Mouse (Mus musculus) intestine, embryonic 14.5 days (tissue): Measurements from ENCODE around the gene Cox6a2. TPM values are rescaled to one million over a fixed set of nuclear protein-coding genes. Genes with fewer than 3 reads are reported as not detected.
"Not testable (repeated sequence)": the region's sequence is repeated elsewhere in the genome, so short reads cannot be mapped to it uniquely, and the experiment has no call there.

Experiments used
- ATAC-seq: fragments of 200-750 bp; cut with Nextera tagmentation; replicated peaks from 2 replicates; pipeline ENCODE4 v1.8.0; 2017; ENCODE audit warnings: low read depth, moderate number of reproducible peaks, moderate TSS enrichment, moderate library complexity; ENCODE audit not compliant: low FRiP score, low TSS enrichment
- DNase-seq: peaks from one replicate; pipeline ENCODE4 v3.0.0-alpha.2; 2018; ENCODE audit warnings: low spot score
- H3K27ac ChIP-seq: fragments of 300-500 bp; sonication (generic); 2 replicates; pipeline ENCODE4 v1.5.1; 2014; ENCODE audit warnings: low read depth, mild to moderate bottlenecking, control low read depth
- H3K27me3 ChIP-seq: fragments of 300-500 bp; sonication (generic); replicated peaks from 2 replicates; pipeline ENCODE4 v1.6.1; 2014; ENCODE audit warnings: low read length, control low read depth; ENCODE audit not compliant: control insufficient read depth, insufficient read depth
- H3K36me3 ChIP-seq: fragments of 300-500 bp; sonication (generic); 2 replicates; pipeline ENCODE4 v1.6.1; 2014; ENCODE audit warnings: low read length, control low read depth; ENCODE audit not compliant: control insufficient read depth, insufficient read depth
- H3K4me1 ChIP-seq: fragments of 300-500 bp; sonication (generic); replicated peaks from 2 replicates; pipeline ENCODE4 v1.6.1; 2014; ENCODE audit warnings: low read length, control low read depth, mixed read lengths; ENCODE audit not compliant: control insufficient read depth, insufficient read depth
- H3K4me2 ChIP-seq: fragments of 300-500 bp; sonication (generic); 2 replicates; pipeline ENCODE4 v1.6.1; 2014; ENCODE audit warnings: low read length
- H3K4me3 ChIP-seq: fragments of 300-500 bp; sonication (generic); 2 replicates; pipeline ENCODE4 v1.5.1; 2014; ENCODE audit warnings: low read depth, low read length, control low read depth, mixed read lengths
- H3K9ac ChIP-seq: fragments of 300-500 bp; sonication (generic); 2 replicates; pipeline ENCODE4 v1.6.1; 2014; ENCODE audit warnings: mild to moderate bottlenecking, low read length
- H3K9me3 ChIP-seq: fragments of 300-500 bp; sonication (generic); 2 replicates; pipeline ENCODE4 v1.6.1; 2016; ENCODE audit warnings: low read length, control low read depth; ENCODE audit not compliant: control insufficient read depth
- WGBS: fragments of 180-500 bp; shearing (Covaris S2); extraction: QIAGEN DNeasy Blood & Tissue Kit; methylation state at CpG from one replicate; pipeline ENCODE4 v1.1.7; 2014; 5-methylcytosine and 5-hydroxymethylcytosine counted together
- polyA plus RNA-seq: library from polyadenylated mRNA; unstranded; fragments of >200 nt; fragmentation: Nextera tagmentation; extraction: Ambion mirVana; gene quantifications from 2 replicates; pipeline ENCODE4 v1.2.1, GENCODE M21; 2014

Cox6a2 gene
- polyA plus RNA-seq, 1 experiment from 2014 or later: not detected

DNA sequence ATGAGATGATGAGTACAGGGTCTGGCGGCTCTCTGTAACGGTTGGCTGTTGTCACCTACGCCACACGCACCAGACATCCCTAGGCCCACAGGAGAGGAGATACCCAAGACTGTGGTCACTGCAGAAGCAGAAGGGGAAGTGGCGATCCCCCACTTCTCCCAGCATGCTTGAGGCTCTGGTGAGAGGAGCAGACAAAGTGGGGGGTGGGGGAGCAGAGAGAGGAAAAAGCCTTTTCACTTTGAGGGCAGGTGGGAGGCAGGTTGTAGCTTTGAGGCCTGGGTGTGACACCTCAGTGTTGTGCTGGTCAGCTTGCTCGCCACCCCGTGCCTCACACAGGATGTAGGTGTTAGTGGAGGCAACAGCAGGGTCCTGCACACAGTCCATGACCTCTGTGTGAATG lies 26.1 kb downstream of the Cox6a2 start:
- DNase-seq (no peak), ATAC-seq (no peak)
- Histone ChIP-seq H3K27ac (no peak overlapping the region), H3K27me3 (no peaks in the 10 kb centered on the region), H3K4me2 (no peak overlapping the region), H3K9ac (no peak overlapping the region), H3K4me1 (no peaks in the 10 kb centered on the region), H3K4me3 (no peak overlapping the region), H3K9me3 (no peaks in the 10 kb centered on the region), H3K36me3 (no peaks in the 10 kb centered on the region)
- 73% methylated on average over 7 of the region's 7 CpGs for WGBS

DNA sequence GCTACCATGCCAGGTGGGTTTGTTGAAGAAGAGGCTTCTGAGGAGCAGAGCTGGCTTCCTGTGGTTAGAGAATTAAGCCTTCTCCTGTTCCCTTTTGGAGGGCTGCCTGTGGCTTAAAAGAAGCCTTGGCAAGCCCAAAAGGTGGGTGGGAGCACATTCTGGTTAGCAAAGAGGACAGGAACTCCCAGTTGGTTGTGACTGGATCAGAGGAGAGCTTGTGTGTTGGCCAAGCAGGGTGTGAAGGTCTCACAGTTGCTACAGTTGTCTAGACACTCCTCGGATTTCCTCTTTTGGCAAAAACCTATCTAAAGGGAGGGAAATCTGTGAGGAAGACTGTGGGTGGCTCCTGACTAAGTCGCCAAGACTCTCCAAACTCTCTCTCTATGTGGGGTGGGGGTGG lies 27.8 kb downstream of the Cox6a2 start:
- ATAC-seq (no peak), DNase-seq (no peak)
- Histone ChIP-seq H3K4me3 (no peak overlapping the region), H3K9me3 (no peaks in the 10 kb centered on the region), H3K4me2 (no peak overlapping the region), H3K27ac (no peak overlapping the region), H3K4me1 (no peaks in the 10 kb centered on the region), H3K9ac (no peak overlapping the region), H3K27me3 (no peaks in the 10 kb centered on the region), H3K36me3 (no peaks in the 10 kb centered on the region)
- 76% methylated on average over 2 of the region's 2 CpGs for WGBS

DNA sequence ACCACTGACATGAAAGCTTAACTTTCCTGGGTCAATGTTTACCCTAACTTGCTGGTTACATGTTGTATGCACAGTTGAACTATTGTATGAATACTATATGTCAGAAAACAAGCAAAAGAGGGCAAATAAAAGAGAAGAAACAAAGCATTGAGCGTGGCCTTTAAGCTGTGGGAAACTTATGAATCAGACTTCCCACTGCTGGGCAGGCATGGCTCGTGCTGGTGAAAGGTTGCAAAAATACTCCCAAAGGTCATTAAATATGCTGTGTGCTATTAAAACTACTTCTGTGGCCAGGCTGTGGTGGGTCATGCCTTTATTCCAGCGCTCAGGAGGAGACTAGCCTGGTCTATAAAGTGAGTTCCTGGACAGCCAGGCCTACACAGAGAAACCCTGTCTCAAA lies 36.2 kb downstream of the Cox6a2 start:
- Histone ChIP-seq H3K27ac (no peak overlapping the region), H3K9ac (no peak overlapping the region)
- 80% methylated on average over 3 of the region's 3 CpGs for WGBS

DNA sequence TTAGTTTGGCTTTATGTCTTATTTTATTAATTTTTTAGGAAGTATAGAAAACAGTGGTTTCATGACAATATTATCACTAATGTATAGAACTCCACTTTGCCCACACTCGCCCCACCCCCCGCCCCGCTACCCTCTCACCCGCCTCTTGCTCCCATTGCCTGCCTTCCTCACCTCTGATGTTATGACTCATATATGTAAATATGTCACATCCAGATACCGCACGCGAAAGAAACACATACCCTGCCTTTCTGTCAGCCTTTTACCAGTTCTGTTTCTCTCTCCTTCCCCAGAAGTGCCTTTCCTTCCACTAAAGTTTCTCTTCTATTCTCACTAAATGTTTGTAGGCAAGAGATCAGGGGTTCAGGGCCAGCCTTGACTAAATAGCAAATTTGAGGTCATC lies 39.8 kb downstream of the Cox6a2 start:
- ATAC-seq (no peak), DNase-seq (no peak)
- no peaks in the 10 kb centered on the region for H3K9me3 ChIP-seq
- no peak overlapping the region for H3K9ac ChIP-seq
- H3K4me1 ChIP-seq: no peaks in the 10 kb centered on the region
- H3K27ac ChIP-seq: no peak overlapping the region
- H3K36me3 ChIP-seq: no peaks in the 10 kb centered on the region
- no peaks in the 10 kb centered on the region for H3K27me3 ChIP-seq
- H3K4me3 ChIP-seq: no peak overlapping the region
- no peak overlapping the region for H3K4me2 ChIP-seq
- WGBS: 76% methylated on average over 7 of the region's 7 CpGs

More for the DNA sequence above, 36.2 kb downstream of the Cox6a2 start:
- no peak overlapping the region for H3K4me3 ChIP-seq
- H3K36me3 ChIP-seq: no peaks in the 10 kb centered on the region
- no peak overlapping the region for H3K4me2 ChIP-seq
- no peak for ATAC-seq
- no peaks in the 10 kb centered on the region for H3K9me3 ChIP-seq
- no peaks in the 10 kb centered on the region for H3K27me3 ChIP-seq
- no peaks in the 10 kb centered on the region for H3K4me1 ChIP-seq
- DNase-seq: no peak

DNA sequence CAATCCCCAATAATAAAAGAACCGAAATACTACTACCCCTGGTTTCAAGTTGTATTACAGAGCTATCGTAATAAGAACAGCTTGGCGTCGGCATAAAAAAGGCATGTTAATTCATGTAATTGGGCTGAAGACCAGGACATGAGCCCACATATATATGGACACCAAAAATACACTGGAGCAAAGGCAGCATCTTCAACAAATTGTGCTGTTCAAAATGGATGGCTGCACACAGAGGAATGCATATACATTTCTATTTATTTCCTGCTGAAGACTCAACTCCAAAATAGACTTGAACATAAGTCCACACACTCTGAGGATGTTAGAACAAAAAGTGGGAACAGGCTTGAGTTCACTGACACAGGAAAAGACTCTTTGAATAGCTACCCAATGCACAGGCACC lies 42.2 kb downstream of the Cox6a2 start:
- DNase-seq: no peak
- no peaks in the 10 kb centered on the region for H3K36me3 ChIP-seq
- H3K4me2 ChIP-seq: no peak overlapping the region
- no peaks in the 10 kb centered on the region for H3K9me3 ChIP-seq
- no peak overlapping the region for H3K4me3 ChIP-seq
- H3K27ac ChIP-seq: no peak overlapping the region
- H3K9ac ChIP-seq: no peak overlapping the region
- 99% methylated on average over 4 of the region's 4 CpGs for WGBS
- ATAC-seq: no peak
- H3K27me3 ChIP-seq: no peaks in the 10 kb centered on the region
- no peaks in the 10 kb centered on the region for H3K4me1 ChIP-seq

DNA sequence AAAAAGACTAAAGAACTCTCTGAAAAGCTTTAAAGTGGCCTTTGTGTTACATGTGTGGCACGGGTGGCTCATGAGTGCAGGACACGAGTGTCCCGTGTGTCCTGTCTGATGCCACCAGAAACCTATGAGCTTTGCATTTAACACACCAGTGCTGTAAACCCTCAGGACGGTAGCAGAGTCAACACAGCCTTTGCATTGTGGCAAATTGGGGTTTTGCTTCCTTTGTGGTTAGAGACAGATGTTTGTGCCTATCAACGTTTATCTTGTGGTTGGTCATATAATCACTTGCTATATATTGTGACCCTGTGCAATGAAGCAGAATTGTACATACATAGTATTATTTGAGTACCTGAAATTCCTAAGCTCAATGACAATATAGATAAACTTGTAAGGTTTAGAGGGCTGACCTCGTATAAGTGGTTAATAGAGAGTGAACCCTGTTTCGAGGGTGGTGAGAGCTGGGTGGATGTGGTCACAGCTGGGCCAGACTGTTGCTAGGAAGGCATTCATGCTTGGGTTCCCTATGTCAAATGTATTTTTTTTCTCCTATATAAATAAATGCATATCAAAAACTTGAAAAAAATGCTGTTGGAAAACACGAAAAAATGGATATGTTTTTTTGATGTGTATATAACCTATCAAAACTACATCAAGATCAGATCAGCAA lies 47.4 kb downstream of the Cox6a2 start:
- H3K9me3 ChIP-seq, H3K4me3 ChIP-seq, H3K4me1 ChIP-seq, ATAC-seq, H3K9ac ChIP-seq, DNase-seq, H3K36me3 ChIP-seq, H3K27me3 ChIP-seq, H3K4me2 ChIP-seq, H3K27ac ChIP-seq: not testable (repeated sequence)
- 64% methylated on average over 8 of the region's 8 CpGs for WGBS

Other genes starting within 250 kb of the Cox6a2 start
- gene Fus, start 238.9 kb downstream of the Cox6a2 start, polyA plus RNA-seq: 52.5 and 59.5 TPM in 2 replicates
- 208 and 275 TPM in 2 replicates for gene Pycard, start 212.5 kb downstream of the Cox6a2 start, polyA plus RNA-seq
- 0.16 TPM in 1 of 2 replicates, not detected in the other for gene Trim72, start 202.4 kb downstream of the Cox6a2 start, polyA plus RNA-seq
- gene Itgam, start 143.7 kb downstream of the Cox6a2 start, polyA plus RNA-seq: 0.94 and 1.7 TPM in 2 replicates
- gene Gm49368, start 143.7 kb downstream of the Cox6a2 start, polyA plus RNA-seq: 0.04 TPM in 1 of 2 replicates, not detected in the other
- gene Itgax, start 76.8 kb downstream of the Cox6a2 start, polyA plus RNA-seq: 0.31 and 0.47 TPM in 2 replicates
- gene Itgad, start 52.0 kb downstream of the Cox6a2 start, polyA plus RNA-seq: 0.11 TPM in 1 of 2 replicates, not detected in the other
- 13.4 and 13.8 TPM in 2 replicates for gene Armc5, start 31.0 kb upstream of the Cox6a2 start, polyA plus RNA-seq
- 6.5 and 7.6 TPM in 2 replicates for gene 9130023H24Rik, start 31.6 kb upstream of the Cox6a2 start, polyA plus RNA-seq
- 178 and 179 TPM in 2 replicates for gene Tgfb1i1, start 40.4 kb upstream of the Cox6a2 start, polyA plus RNA-seq
- 0.15 TPM in 1 of 2 replicates, not detected in the other for gene Slc5a2, start 59.3 kb upstream of the Cox6a2 start, polyA plus RNA-seq
- 49.5 and 51.0 TPM in 2 replicates for gene BC017158, start 91.8 kb upstream of the Cox6a2 start, polyA plus RNA-seq
- 29.4 and 31.6 TPM in 2 replicates for gene Rgs10, start 212.4 kb upstream of the Cox6a2 start, polyA plus RNA-seq